Mouse (Mus musculus): Measurements from ENCODE around the gene Setdb1.
"Not testable (repeated sequence)": the region's sequence is repeated elsewhere in the genome, so short reads cannot be mapped to it uniquely, and the experiment has no call there.

Gene Setdb1

GRCm38 (mm10) chr3:95356701-95357449 is at the start of gene Setdb1:
TSS of gene Setdb1 (minus strand) at chr3:95357202.
- DNase-seq (ENCODE audit: low read depth, low spot score) = peak; percentile 92
- not testable (repeated sequence) for H3K27me3 ChIP-seq (ENCODE audit: control insufficient read depth, insufficient read depth, low read length, poor library complexity, severe bottlenecking); H3K36me3 ChIP-seq (ENCODE audit: control insufficient read depth, insufficient read depth, low read length, poor library complexity, severe bottlenecking)

DNA sequence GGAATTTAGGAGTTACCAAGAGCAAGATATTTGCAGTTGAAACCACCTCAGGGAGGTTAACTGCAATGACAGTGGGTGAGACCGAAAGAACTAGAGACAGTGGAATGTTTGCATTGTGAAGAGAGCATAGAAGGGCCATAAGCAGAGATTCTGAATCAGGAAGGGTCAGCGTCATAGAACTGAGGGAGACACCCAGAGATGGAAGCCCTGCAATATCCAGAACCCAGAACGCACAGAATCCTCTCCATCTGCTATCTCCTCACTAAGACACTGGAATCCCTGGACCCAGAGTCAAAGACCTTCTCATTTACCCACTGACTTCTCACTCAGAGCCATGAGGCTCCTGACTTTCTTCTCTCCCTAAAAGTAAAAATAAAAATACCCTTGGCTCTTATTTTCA is 45.7 kb upstream of the Setdb1 start, which contains the start of gene 4930558C23Rik:
4930558C23Rik (minus strand) TSS at position 101 of the 400 bp plus-strand sequence.
- H3K36me3 ChIP-seq (ENCODE audit: control insufficient read depth, insufficient read depth, low read length, poor library complexity, severe bottlenecking) = no peaks in the 10 kb centered on the region
- H3K27me3 ChIP-seq (ENCODE audit: control insufficient read depth, insufficient read depth, low read length, poor library complexity, severe bottlenecking) = no peaks in the 10 kb centered on the region

DNA sequence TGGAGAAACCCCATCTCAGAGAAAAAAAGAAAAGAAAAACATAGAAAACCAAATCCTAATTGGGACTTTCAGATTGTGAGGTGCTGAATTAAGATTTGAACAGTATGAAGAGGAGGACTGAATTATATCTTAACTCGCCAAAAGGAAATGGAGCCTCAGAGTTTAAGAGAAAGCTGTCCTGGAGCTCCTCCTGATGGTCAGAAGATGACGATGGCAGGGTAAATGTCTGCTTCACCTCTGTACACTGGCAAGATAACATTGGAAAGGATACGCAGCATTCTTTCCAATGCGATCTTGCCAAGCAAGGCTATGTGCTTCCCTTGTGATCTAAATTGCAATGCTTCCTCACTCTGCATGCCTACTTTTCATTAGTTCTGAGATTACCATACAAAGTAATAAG is 37.4 kb upstream of the Setdb1 start:
- DNase-seq (ENCODE audit: low read depth, low spot score) = peak; percentile 44
- H3K36me3 ChIP-seq (ENCODE audit: control insufficient read depth, insufficient read depth, low read length, poor library complexity, severe bottlenecking) = no peaks in the 10 kb centered on the region
- H3K27me3 ChIP-seq (ENCODE audit: control insufficient read depth, insufficient read depth, low read length, poor library complexity, severe bottlenecking) = no peaks in the 10 kb centered on the region

More for the DNA sequence above, 45.7 kb upstream of the Setdb1 start, which contains the start of gene 4930558C23Rik:
- DNase-seq (ENCODE audit: low read depth, low spot score) = no peak

GRCm38 (mm10) chr3:95385401-95386075 is 28.5 kb upstream of the Setdb1 start:
- H3K27me3 ChIP-seq (ENCODE audit: control insufficient read depth, insufficient read depth, low read length, poor library complexity, severe bottlenecking) = no peaks in the 10 kb centered on the region
- H3K36me3 ChIP-seq (ENCODE audit: control insufficient read depth, insufficient read depth, low read length, poor library complexity, severe bottlenecking) = no peaks in the 10 kb centered on the region
- DNase-seq (ENCODE audit: low read depth, low spot score) = no peak

- Histone ChIP-seq H3K36me3 (ENCODE audit: control insufficient read depth, insufficient read depth, low read length, poor library complexity, severe bottlenecking) (no peaks in the 10 kb centered on the region), H3K27me3 (ENCODE audit: control insufficient read depth, insufficient read depth, low read length, poor library complexity, severe bottlenecking) (no peaks in the 10 kb centered on the region)
- no peak for DNase-seq (ENCODE audit: low read depth, low spot score)
Measured at GRCm38 (mm10) chr3:95373208-95373607, 16.2 kb upstream of the Setdb1 start.

GRCm38 (mm10) chr3:95370101-95370500 is 13.1 kb upstream of the Setdb1 start:
- DNase-seq (ENCODE audit: low read depth, low spot score) = no peak
- Histone ChIP-seq H3K27me3 (ENCODE audit: control insufficient read depth, insufficient read depth, low read length, poor library complexity, severe bottlenecking) (no peaks in the 10 kb centered on the region), H3K36me3 (ENCODE audit: control insufficient read depth, insufficient read depth, low read length, poor library complexity, severe bottlenecking) (no peaks in the 10 kb centered on the region)

DNA sequence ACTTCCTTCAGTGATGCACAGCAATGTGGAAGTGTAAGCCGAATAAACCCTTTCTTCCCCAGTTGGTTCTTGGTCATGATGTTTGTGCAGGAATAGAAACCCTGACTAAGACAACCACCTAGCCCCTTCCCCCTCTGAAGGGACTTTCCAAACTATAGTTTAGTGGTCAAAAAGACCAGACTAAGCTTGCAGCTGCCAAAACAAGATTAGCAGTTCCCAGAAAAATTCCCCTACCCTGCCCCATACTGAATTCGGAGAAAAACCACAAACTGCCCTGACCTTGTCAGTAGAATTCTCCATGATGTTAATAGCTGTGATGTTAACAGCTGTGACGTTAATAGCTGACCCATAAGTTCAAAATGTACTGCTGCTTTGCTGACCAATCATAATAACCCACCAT is 3.3 kb upstream of the Setdb1 start:
- H3K27me3 ChIP-seq (ENCODE audit: control insufficient read depth, insufficient read depth, low read length, poor library complexity, severe bottlenecking); DNase-seq (ENCODE audit: low read depth, low spot score); H3K36me3 ChIP-seq (ENCODE audit: control insufficient read depth, insufficient read depth, low read length, poor library complexity, severe bottlenecking): not testable (repeated sequence)

GRCm38 (mm10) chr3:95357746-95358145 is 744 bp upstream of the Setdb1 start:
- Histone ChIP-seq H3K36me3 (ENCODE audit: control insufficient read depth, insufficient read depth, low read length, poor library complexity, severe bottlenecking) (no peaks in the 10 kb centered on the region), H3K27me3 (ENCODE audit: control insufficient read depth, insufficient read depth, low read length, poor library complexity, severe bottlenecking) (no peaks in the 10 kb centered on the region)
- DNase-seq (ENCODE audit: low read depth, low spot score) = no peak

- not testable (repeated sequence) for H3K27me3 ChIP-seq (ENCODE audit: control insufficient read depth, insufficient read depth, low read length, poor library complexity, severe bottlenecking); DNase-seq (ENCODE audit: low read depth, low spot score)
Measured at GRCm38 (mm10) chr3:95355911-95356544, 974 bp downstream of the Setdb1 start.

GRCm38 (mm10) chr3:95349491-95349890 is 7.5 kb downstream of the Setdb1 start:
- Histone ChIP-seq H3K27me3 (ENCODE audit: control insufficient read depth, insufficient read depth, low read length, poor library complexity, severe bottlenecking) (no peaks in the 10 kb centered on the region), H3K36me3 (ENCODE audit: control insufficient read depth, insufficient read depth, low read length, poor library complexity, severe bottlenecking) (peaks cover 8% of the 10 kb centered on the region; the same call in 1 of the 2 replicates)
- DNase-seq (ENCODE audit: low read depth, low spot score) = peak; percentile 73

More at GRCm38 (mm10) chr3:95355911-95356544, 974 bp downstream of the Setdb1 start:
- H3K36me3 ChIP-seq (ENCODE audit: control insufficient read depth, insufficient read depth, low read length, poor library complexity, severe bottlenecking) = not testable (repeated sequence)

- H3K27me3 ChIP-seq (ENCODE audit: control insufficient read depth, insufficient read depth, low read length, poor library complexity, severe bottlenecking); DNase-seq (ENCODE audit: low read depth, low spot score); H3K36me3 ChIP-seq (ENCODE audit: control insufficient read depth, insufficient read depth, low read length, poor library complexity, severe bottlenecking): not testable (repeated sequence)
Measured at GRCm38 (mm10) chr3:95348343-95348742, 8.7 kb downstream of the Setdb1 start.

- no peaks in the 10 kb centered on the region for H3K27me3 ChIP-seq (ENCODE audit: control insufficient read depth, insufficient read depth, low read length, poor library complexity, severe bottlenecking)
- DNase-seq (ENCODE audit: low read depth, low spot score) = no peak
- H3K36me3 ChIP-seq (ENCODE audit: control insufficient read depth, insufficient read depth, low read length, poor library complexity, severe bottlenecking) = peaks cover 8% of the 10 kb centered on the region
Measured at GRCm38 (mm10) chr3:95346454-95346853, 10.5 kb downstream of the Setdb1 start.

- H3K36me3 ChIP-seq (ENCODE audit: control insufficient read depth, insufficient read depth, low read length, poor library complexity, severe bottlenecking) = peaks cover 26% of the 10 kb centered on the region
- not testable (repeated sequence) for DNase-seq (ENCODE audit: low read depth, low spot score); H3K27me3 ChIP-seq (ENCODE audit: control insufficient read depth, insufficient read depth, low read length, poor library complexity, severe bottlenecking)
Measured at GRCm38 (mm10) chr3:95343356-95344000, 13.5 kb downstream of the Setdb1 start.

DNA sequence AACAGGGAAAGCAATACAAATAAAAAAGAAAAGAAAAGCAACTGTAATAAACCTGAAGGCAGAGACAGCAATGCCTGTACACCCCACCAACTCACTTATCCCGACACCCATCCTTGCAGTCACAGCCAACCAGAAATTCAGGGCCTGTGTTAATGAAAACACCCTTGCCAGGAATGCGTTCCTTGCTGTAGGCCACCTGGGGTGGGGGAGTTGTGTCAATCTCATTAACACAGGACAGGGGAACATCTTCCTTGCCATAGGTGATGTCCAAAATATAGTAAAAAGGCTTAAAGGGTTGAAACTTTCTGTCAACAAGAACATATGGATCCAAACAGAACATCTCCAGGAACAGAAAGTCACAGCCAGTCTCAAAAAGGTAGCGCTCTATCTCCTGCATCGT is 18.8 kb downstream of the Setdb1 start:
- DNase-seq (ENCODE audit: low read depth, low spot score) = no peak
- H3K27me3 ChIP-seq (ENCODE audit: control insufficient read depth, insufficient read depth, low read length, poor library complexity, severe bottlenecking) = no peaks in the 10 kb centered on the region
- H3K36me3 ChIP-seq (ENCODE audit: control insufficient read depth, insufficient read depth, low read length, poor library complexity, severe bottlenecking) = peaks cover 20% of the 10 kb centered on the region
